Mouse (Mus musculus): ENCODE data around the gene B230118H07Rik.

B230118H07Rik gene

GRCm38 (mm10) chr2:101525091-101525490, 124.2 kb downstream of the B230118H07Rik start:
- no peak for DNase-seq (ENCODE audit: low read depth, low spot score)

- no peak for DNase-seq (ENCODE audit: low read depth, low spot score)
Observed at GRCm38 (mm10) chr2:101520503-101520902, 128.8 kb downstream of the B230118H07Rik start.

- no peak for DNase-seq (ENCODE audit: low read depth, low spot score)
Observed at GRCm38 (mm10) chr2:101519928-101520327, 129.4 kb downstream of the B230118H07Rik start.
